Mouse (Mus musculus): ENCODE data around the gene Phf8.
"Not testable (repeated sequence)": the region's sequence is repeated elsewhere in the genome, so short reads cannot be mapped to it uniquely, and the experiment has no call there.

Gene Phf8

GRCm38 (mm10) chrX:151520458-151521322, at the start of gene Phf8:
Gene Phf8 (plus strand): TSS chrX:151520672.
- peak; percentile 96 for DNase-seq (ENCODE audit: low read depth)

GRCm38 (mm10) chrX:151488128-151488527, 32.3 kb upstream of the Phf8 start:
- no peak for DNase-seq (ENCODE audit: low read depth)

- DNase-seq (ENCODE audit: low read depth) = not testable (repeated sequence)
Observed at GRCm38 (mm10) chrX:151493269-151493668, 27.2 kb upstream of the Phf8 start.

DNA sequence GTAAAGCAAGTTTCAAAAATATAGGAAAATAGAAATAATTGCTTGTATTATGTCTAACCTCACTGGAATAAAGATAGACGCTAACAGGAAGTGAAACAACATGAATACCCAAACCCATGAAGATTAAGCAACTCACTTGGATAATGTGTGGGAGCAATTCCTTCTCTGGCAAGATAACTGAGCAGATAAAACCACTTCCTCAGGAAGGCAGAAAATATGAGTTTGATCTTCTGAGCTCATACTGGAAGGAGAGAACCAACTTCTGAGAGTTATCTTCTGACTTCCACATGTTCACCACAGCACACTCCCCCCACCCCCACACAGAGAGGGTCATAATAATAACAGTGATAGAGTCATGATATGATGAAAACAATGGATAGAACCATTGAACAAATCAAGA, 23.9 kb upstream of the Phf8 start:
- DNase-seq (ENCODE audit: low read depth) = no peak

DNA sequence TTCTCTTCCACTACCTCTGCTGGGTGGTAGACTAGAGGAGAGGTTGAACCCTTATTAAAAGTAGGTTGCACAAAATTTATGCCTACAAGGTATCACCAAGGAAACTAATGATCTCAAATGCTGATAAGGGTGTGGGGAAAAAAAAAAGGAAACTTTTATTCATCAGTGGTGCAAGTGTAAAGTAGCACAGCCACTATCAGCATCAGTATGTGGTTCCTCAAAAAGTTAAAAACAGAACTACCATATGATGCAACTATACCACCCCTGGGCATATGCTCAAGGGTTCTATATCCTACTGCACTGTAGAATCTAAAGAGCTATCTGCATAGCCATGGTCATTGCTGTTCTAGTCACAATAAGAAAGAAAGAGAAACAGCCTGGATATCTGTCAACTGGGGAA, 11.9 kb upstream of the Phf8 start:
- DNase-seq (ENCODE audit: low read depth) = no peak

GRCm38 (mm10) chrX:151509906-151510305, 10.6 kb upstream of the Phf8 start:
- no peak for DNase-seq (ENCODE audit: low read depth)

GRCm38 (mm10) chrX:151513066-151513465, 7.4 kb upstream of the Phf8 start:
- DNase-seq (ENCODE audit: low read depth) = no peak

- DNase-seq (ENCODE audit: low read depth) = no peak
Observed at GRCm38 (mm10) chrX:151513694-151514093, 6.8 kb upstream of the Phf8 start.

GRCm38 (mm10) chrX:151518181-151518580, 2.3 kb upstream of the Phf8 start:
- DNase-seq (ENCODE audit: low read depth) = no peak

DNA sequence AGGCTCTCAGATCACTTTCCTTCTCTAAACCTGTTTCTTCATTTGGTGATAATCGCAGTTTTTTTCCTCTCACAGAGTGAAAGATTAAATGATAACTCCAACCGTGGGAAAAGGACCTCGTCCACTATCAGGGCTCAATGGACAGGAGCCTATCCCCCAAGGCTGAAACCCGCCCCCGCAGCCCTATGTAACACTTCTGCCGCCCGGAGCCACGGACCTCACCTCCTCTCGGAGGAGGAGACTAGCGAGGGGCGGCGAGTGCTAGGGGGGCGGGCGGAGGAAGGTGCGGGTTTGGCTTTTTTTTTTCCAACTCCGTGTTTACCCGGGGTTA, 380 bp upstream of the Phf8 start:
- DNase-seq (ENCODE audit: low read depth) = no peak

GRCm38 (mm10) chrX:151521786-151522522, 1.5 kb downstream of the Phf8 start:
- DNase-seq (ENCODE audit: low read depth) = peak; percentile 19

DNA sequence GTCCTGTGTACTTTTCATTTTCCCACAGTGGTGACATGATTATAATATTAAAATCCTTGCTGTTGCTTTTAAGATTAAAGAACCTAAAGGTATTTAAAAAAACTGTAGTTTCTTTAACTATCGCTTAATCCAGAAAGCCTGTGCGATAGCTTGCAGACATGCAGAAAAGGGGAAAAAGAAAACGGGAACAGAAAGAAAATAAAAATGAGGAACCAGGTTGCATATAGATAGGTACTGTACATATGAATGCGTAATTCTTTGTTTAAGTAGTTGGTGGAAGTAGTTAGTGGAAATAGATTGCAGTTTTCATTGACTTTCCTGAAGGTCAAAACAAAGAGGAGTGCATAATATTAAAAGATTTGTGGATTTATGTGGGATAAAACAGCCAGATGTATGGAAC, 32.9 kb downstream of the Phf8 start:
- DNase-seq (ENCODE audit: low read depth) = no peak

DNA sequence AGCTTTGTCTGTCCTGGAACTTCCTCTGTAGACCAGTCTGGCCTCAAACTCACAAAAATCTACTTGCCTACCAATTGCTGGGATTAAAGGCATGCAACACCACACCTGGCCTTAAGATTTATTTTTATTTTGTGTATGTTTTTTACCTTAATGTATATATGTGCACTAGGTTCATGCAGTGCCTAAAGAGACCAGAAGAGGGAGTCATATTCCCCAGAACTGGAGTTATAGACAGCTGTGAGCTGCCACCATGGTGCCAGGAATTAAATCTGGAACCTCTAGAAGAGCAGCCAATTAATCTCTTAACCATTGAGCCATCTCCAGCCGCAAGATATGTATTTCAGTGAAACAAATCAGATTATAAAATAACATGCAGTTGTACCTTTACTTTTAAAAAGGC, 54.7 kb downstream of the Phf8 start:
- DNase-seq (ENCODE audit: low read depth) = peak; percentile 9

- no peak for DNase-seq (ENCODE audit: low read depth)
Observed at GRCm38 (mm10) chrX:151643386-151643785, 122.9 kb downstream of the Phf8 start.

- no peak for DNase-seq (ENCODE audit: low read depth)
Observed at GRCm38 (mm10) chrX:151653744-151654143, 133.3 kb downstream of the Phf8 start.

DNA sequence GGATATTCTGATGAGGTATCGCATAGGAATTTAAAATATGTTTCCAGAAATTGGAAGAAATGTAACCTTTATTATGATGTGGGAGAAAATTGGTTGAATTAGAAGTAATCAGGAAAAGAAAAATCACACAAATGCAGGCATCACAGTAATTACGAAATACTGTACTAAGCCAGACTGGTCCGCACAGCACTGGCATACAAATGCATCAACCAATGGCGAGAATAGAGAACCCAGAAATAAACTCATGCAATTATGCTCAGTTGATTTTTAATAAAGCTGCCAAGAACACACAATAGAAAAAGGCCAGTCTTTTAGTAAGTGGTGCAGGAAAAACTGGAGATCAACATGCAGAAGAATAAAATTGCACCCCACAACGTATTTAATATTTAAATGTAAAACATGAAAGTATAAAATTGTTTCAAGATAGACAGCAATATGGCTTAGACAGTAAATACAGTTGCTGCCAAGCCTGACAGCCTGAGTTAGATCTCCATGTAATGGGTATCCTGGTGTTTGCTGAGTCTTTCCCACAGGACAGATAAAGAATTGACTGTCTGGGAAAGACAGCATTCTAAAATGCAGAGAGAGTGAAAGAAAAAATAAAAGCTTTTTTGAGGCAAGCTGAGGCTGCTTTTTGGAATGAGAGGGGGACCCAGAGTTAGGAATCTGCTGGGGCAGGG, 154.2 kb downstream of the Phf8 start:
- DNase-seq (ENCODE audit: low read depth) = no peak

Measured in naive thymus-derived CD4-positive, alpha-beta T cell, adult 2 months (primary cell).